Mouse (Mus musculus): ENCODE data around the gene Tril. TPM values are rescaled to one million over a fixed set of nuclear protein-coding genes. Genes with fewer than 3 reads are reported as not detected.

Tril gene
- polyA plus RNA-seq, 1 experiment from 2014 or later = 106 TPM

- no peak overlapping the region for H3K4me2 ChIP-seq
- no peaks in the 10 kb centered on the region for H3K36me3 ChIP-seq
- H3K27me3 ChIP-seq = no peaks in the 10 kb centered on the region
- ATAC-seq (ENCODE audit: insufficient number of reproducible peaks, insufficient read depth, low FRiP score, low TSS enrichment, low read depth) = no peak
- 86% methylated on average over 5 of the region's 5 CpGs for WGBS
- H3K9ac ChIP-seq (replicated peaks) = no peak overlapping the region
- no peaks in the 10 kb centered on the region for H3K9me3 ChIP-seq
- no peak overlapping the region for H3K4me3 ChIP-seq (replicated peaks)
- no peak overlapping the region for H3K27ac ChIP-seq
- no peaks in the 10 kb centered on the region; the same call in 1 of the 2 replicates for H3K4me1 ChIP-seq (replicated peaks)
Observed at GRCm38 (mm10) chr6:53782273-53782672, 38.4 kb downstream of the Tril start.

GRCm38 (mm10) chr6:53781171-53781570 lies 39.5 kb downstream of the Tril start:
- H3K4me2 ChIP-seq = no peak overlapping the region

GRCm38 (mm10) chr6:53780008-53780407 lies 40.6 kb downstream of the Tril start:
- Histone ChIP-seq H3K36me3 (no peaks in the 10 kb centered on the region), H3K4me1 (replicated peaks) (no peaks in the 10 kb centered on the region; the same call in 1 of the 2 replicates), H3K27me3 (no peaks in the 10 kb centered on the region), H3K9me3 (no peaks in the 10 kb centered on the region), H3K27ac (no peak overlapping the region), H3K4me2 (no peak overlapping the region), H3K9ac (replicated peaks) (0 out of 2 replicates have a peak overlapping the region, but pooled peaks have one; percentile 3), H3K4me3 (replicated peaks) (no peak overlapping the region)
- ATAC-seq (ENCODE audit: insufficient number of reproducible peaks, insufficient read depth, low FRiP score, low TSS enrichment, low read depth) = no peak
- WGBS = 82% methylated on average over 5 of the region's 5 CpGs

More at GRCm38 (mm10) chr6:53781171-53781570, 39.5 kb downstream of the Tril start:
- Histone ChIP-seq H3K9ac (replicated peaks) (no peak overlapping the region), H3K4me3 (replicated peaks) (no peak overlapping the region), H3K27ac (no peak overlapping the region), H3K9me3 (no peaks in the 10 kb centered on the region), H3K4me1 (replicated peaks) (no peaks in the 10 kb centered on the region; the same call in 1 of the 2 replicates), H3K36me3 (no peaks in the 10 kb centered on the region), H3K27me3 (no peaks in the 10 kb centered on the region)
- no peak for ATAC-seq (ENCODE audit: insufficient number of reproducible peaks, insufficient read depth, low FRiP score, low TSS enrichment, low read depth)
- WGBS = 10% methylated on average over 4 of the region's 4 CpGs

- H3K27me3 ChIP-seq = no peaks in the 10 kb centered on the region
- no peak overlapping the region for H3K27ac ChIP-seq
- no peak for ATAC-seq (ENCODE audit: insufficient number of reproducible peaks, insufficient read depth, low FRiP score, low TSS enrichment, low read depth)
- no peaks in the 10 kb centered on the region for H3K36me3 ChIP-seq
- H3K9ac ChIP-seq (replicated peaks) = no peak overlapping the region
- no peak overlapping the region for H3K4me2 ChIP-seq
- no peak overlapping the region for H3K4me3 ChIP-seq (replicated peaks)
- H3K9me3 ChIP-seq = no peaks in the 10 kb centered on the region
- H3K4me1 ChIP-seq (replicated peaks) = no peaks in the 10 kb centered on the region; the same call in 1 of the 2 replicates
- WGBS = 66% methylated on average over 7 of the region's 7 CpGs
Observed at GRCm38 (mm10) chr6:53779526-53779925, 41.1 kb downstream of the Tril start.

- Histone ChIP-seq H3K27ac (no peak overlapping the region), H3K4me1 (replicated peaks) (no peaks in the 10 kb centered on the region; the same call in 1 of the 2 replicates), H3K4me2 (no peak overlapping the region), H3K27me3 (no peaks in the 10 kb centered on the region), H3K9me3 (no peaks in the 10 kb centered on the region), H3K4me3 (replicated peaks) (no peak overlapping the region), H3K9ac (replicated peaks) (no peak overlapping the region), H3K36me3 (no peaks in the 10 kb centered on the region)
- no peak for ATAC-seq (ENCODE audit: insufficient number of reproducible peaks, insufficient read depth, low FRiP score, low TSS enrichment, low read depth)
- WGBS = 52% methylated on average over 8 of the region's 8 CpGs
Observed at GRCm38 (mm10) chr6:53778424-53778955, 42.1 kb downstream of the Tril start.

GRCm38 (mm10) chr6:53768275-53768674 lies 52.4 kb downstream of the Tril start:
- Histone ChIP-seq H3K9me3 (no peaks in the 10 kb centered on the region), H3K4me2 (no peak overlapping the region), H3K27ac (no peak overlapping the region), H3K27me3 (no peaks in the 10 kb centered on the region), H3K36me3 (no peaks in the 10 kb centered on the region), H3K9ac (replicated peaks) (no peak overlapping the region), H3K4me1 (replicated peaks) (peaks cover 20% of the 10 kb centered on the region), H3K4me3 (replicated peaks) (no peak overlapping the region)
- WGBS = 90% methylated on average over 4 of the region's 4 CpGs
- ATAC-seq (ENCODE audit: insufficient number of reproducible peaks, insufficient read depth, low FRiP score, low TSS enrichment, low read depth) = no peak

GRCm38 (mm10) chr6:53766243-53766915 lies 54.3 kb downstream of the Tril start:
- H3K4me2 ChIP-seq = 0 out of 2 replicates have a peak overlapping the region, but pooled peaks have one; percentile 3
- peak overlapping the region; percentile 85 for H3K27ac ChIP-seq
- 46% methylated on average over 10 of the region's 10 CpGs for whole genome bisulfite sequencing
- no peaks in the 10 kb centered on the region for H3K9me3 ChIP-seq
- no peaks in the 10 kb centered on the region for H3K27me3 ChIP-seq
- H3K36me3 ChIP-seq = no peaks in the 10 kb centered on the region
- no peak overlapping the region for H3K4me3 ChIP-seq (replicated peaks)
- 0 out of 2 replicates have a peak, but pooled peaks have one; percentile 30 for ATAC-seq (ENCODE audit: insufficient number of reproducible peaks, insufficient read depth, low FRiP score, low TSS enrichment, low read depth)
- no peak overlapping the region for H3K9ac ChIP-seq (replicated peaks)
- peaks cover 30% of the 10 kb centered on the region for H3K4me1 ChIP-seq (replicated peaks)

- Histone ChIP-seq H3K36me3 (no peaks in the 10 kb centered on the region), H3K4me1 (replicated peaks) (peaks cover 37% of the 10 kb centered on the region), H3K27ac (peak overlapping the region; percentile 85), H3K27me3 (no peaks in the 10 kb centered on the region), H3K9me3 (no peaks in the 10 kb centered on the region), H3K4me2 (peak overlapping the region; percentile 3), H3K9ac (replicated peaks) (no peak overlapping the region), H3K4me3 (replicated peaks) (no peak overlapping the region)
- no peak for ATAC-seq (ENCODE audit: insufficient number of reproducible peaks, insufficient read depth, low FRiP score, low TSS enrichment, low read depth)
- 20% methylated on average over 8 of the region's 8 CpGs for WGBS
Observed at GRCm38 (mm10) chr6:53765731-53766130, 54.9 kb downstream of the Tril start.

Other genes with a start within 250 kb of the Tril start
- 0.14 and 0.42 TPM in 2 replicates for gene Cpvl, start 157.8 kb upstream of the Tril start, polyA plus RNA-seq (2016; fragmentation: Nextera tagmentation; extraction: Ambion mirVana)
- gene Chn2, start 218.7 kb upstream of the Tril start, polyA plus RNA-seq (2016; fragmentation: Nextera tagmentation; extraction: Ambion mirVana) = 11.9 and 12.0 TPM in 2 replicates